ENCODE assay signal across 29 mouse cellular contexts in the genomic region with DNA sequence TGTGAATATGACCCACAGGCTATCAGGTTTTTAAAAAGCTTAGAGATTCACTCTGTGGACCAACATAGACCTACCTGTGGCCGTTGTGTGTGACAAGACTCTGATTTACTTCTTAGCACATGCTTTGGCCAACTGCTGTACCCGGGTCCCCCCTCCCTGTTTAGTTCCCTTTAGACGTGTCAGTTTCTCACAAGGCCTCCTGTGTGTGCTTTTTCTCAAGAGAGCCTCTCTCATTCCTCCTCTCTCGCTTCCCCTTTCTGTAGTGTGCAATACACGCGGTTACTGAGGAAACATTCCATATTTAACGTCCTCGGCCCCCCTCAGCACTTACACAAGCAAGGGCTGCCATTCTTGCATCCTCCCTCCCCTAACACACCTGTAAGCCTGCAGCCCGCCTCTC. TPM values are rescaled to one million over a fixed set of nuclear protein-coding genes. Genes with fewer than 3 reads are reported as not detected.
DNase-seq lines count a peak whose midpoint lies in the region; ATAC-seq and TF ChIP-seq lines count a peak whose summit lies in the region.
"Had no signal": no experiment of that assay in that cellular context is flagged by ENCODE, and none has a peak within 500 bp of the region (broad histone marks: within the 10 kb centered on the region; RNA-seq: fewer than 3 reads in every experiment).

No protein-coding gene starts in this region.

- no peak overlapping the region for H3K27ac ChIP-seq in lung, postnatal 0 days (ENCODE audit: low read length)
- no peak overlapping the region for H3K27ac ChIP-seq in midbrain, embryonic 11.5 days (ENCODE audit: low read depth, low read length)
- no peak overlapping the region for H3K27ac ChIP-seq in intestine, embryonic 15.5 days
- H3K27ac ChIP-seq: hindbrain, embryonic 14.5 days; kidney, embryonic 15.5 days; limb, embryonic 15.5 days; liver, embryonic 14.5 days; midbrain, embryonic 12.5 days; stomach, postnatal 0 days had no signal

- H3K36me3 ChIP-seq in lung, postnatal 0 days (ENCODE audit: insufficient read depth, low read length): peaks cover 7% of the 10 kb centered on the region; the same call in 1 of the 2 replicates
- H3K36me3 ChIP-seq in midbrain, embryonic 11.5 days (ENCODE audit: control insufficient read depth, insufficient read depth, low read length): peaks cover 5% of the 10 kb centered on the region; the same call in 1 of the 2 replicates
- peaks cover 28% of the 10 kb centered on the region for H3K36me3 ChIP-seq in intestine, embryonic 15.5 days
- H3K36me3 ChIP-seq: G1E had no signal

- ATAC-seq in lung, postnatal 0 days: no peak
- ATAC-seq in granulocyte monocyte progenitor cell, adult 5-6 weeks (replicated peaks; ENCODE audit: poor library complexity, severe bottlenecking): peak; percentile 76
- ATAC-seq in megakaryocyte progenitor cell, adult 5-6 weeks (replicated peaks; ENCODE audit: poor library complexity): peak; percentile 76
- ATAC-seq in midbrain, embryonic 11.5 days (ENCODE audit: low FRiP score): no peak
- ATAC-seq in intestine, embryonic 15.5 days: no peak
- ATAC-seq: forebrain, embryonic 14.5 days had no signal

- no peaks in the 10 kb centered on the region for H3K4me1 ChIP-seq in lung, postnatal 0 days (ENCODE audit: insufficient read depth, low read depth, low read length)
- H3K4me1 ChIP-seq in midbrain, embryonic 11.5 days (ENCODE audit: control insufficient read depth, insufficient read depth, low read length): peaks cover under 1% of the 10 kb centered on the region
- peaks cover 5% of the 10 kb centered on the region; the same call in 1 of the 2 replicates for H3K4me1 ChIP-seq in intestine, embryonic 15.5 days (replicated peaks)

- DNase-seq in lung, postnatal 0 days (ENCODE audit: low spot score): peak; percentile 26
- DNase-seq in lung, postnatal 10 days: no peak
- peak; percentile 11 to 21 for DNase-seq in B cell, adult 2 months
- DNase-seq in midbrain, embryonic 11.5 days (ENCODE audit: low spot score, missing footprints): no peak
- no peak for DNase-seq in heart, adult 9 months (ENCODE audit: low spot score in 2 of 2)
- DNase-seq: adrenal gland, postnatal 10 days; cerebellum, adult 2 months; cerebellum, postnatal 14 days; gastrocnemius, postnatal 25 days; heart, adult 18-20 months; heart, postnatal 4 days; kidney, adult 18-20 months; kidney, postnatal 25 days; left cerebral cortex, postnatal 4 days; lung, embryonic 14.5 days; thymus, adult 18-20 months; thymus, postnatal 25 days had no signal

- no peak overlapping the region for H3K4me3 ChIP-seq in lung, postnatal 0 days (ENCODE audit: low read depth, low read length)
- H3K4me3 ChIP-seq in midbrain, embryonic 11.5 days (ENCODE audit: low read depth, low read length): no peak overlapping the region
- H3K4me3 ChIP-seq in intestine, embryonic 15.5 days (replicated peaks): no peak overlapping the region
- H3K4me3 ChIP-seq: heart, embryonic 12.5 days; kidney, embryonic 15.5 days; limb, embryonic 15.5 days; midbrain, embryonic 12.5 days had no signal

- no peaks in the 10 kb centered on the region for H3K27me3 ChIP-seq in lung, postnatal 0 days (replicated peaks; ENCODE audit: insufficient read depth, low read length)
- H3K27me3 ChIP-seq in midbrain, embryonic 11.5 days (ENCODE audit: control insufficient read depth, insufficient read depth, low read length): no peaks in the 10 kb centered on the region
- H3K27me3 ChIP-seq in intestine, embryonic 15.5 days (replicated peaks): no peaks in the 10 kb centered on the region
- H3K27me3 ChIP-seq: heart, embryonic 12.5 days; kidney, embryonic 15.5 days; limb, embryonic 15.5 days; midbrain, embryonic 12.5 days had no signal

- H3K9me3 ChIP-seq in lung, postnatal 0 days (ENCODE audit: low read length): no peaks in the 10 kb centered on the region
- no peaks in the 10 kb centered on the region for H3K9me3 ChIP-seq in midbrain, embryonic 11.5 days (ENCODE audit: control insufficient read depth, low read length)
- no peaks in the 10 kb centered on the region for H3K9me3 ChIP-seq in intestine, embryonic 15.5 days
- H3K9me3 ChIP-seq: G1E; heart, embryonic 12.5 days; kidney, embryonic 15.5 days; limb, embryonic 15.5 days; midbrain, embryonic 12.5 days had no signal

- no peak for TF ChIP-seq EP300 in lung, postnatal 0 days (IDR thresholded peaks at IDR 0.05)

- no peak overlapping the region for H3K9ac ChIP-seq in lung, postnatal 0 days (replicated peaks; ENCODE audit: low read depth)
- no peak overlapping the region for H3K9ac ChIP-seq in midbrain, embryonic 11.5 days (ENCODE audit: low read length)
- no peak overlapping the region for H3K9ac ChIP-seq in intestine, embryonic 15.5 days
- H3K9ac ChIP-seq: heart, embryonic 12.5 days; hindbrain, embryonic 14.5 days; kidney, embryonic 15.5 days; limb, embryonic 15.5 days; liver, embryonic 14.5 days; lung, embryonic 14.5 days; midbrain, embryonic 12.5 days had no signal

- no peak overlapping the region for H3K4me2 ChIP-seq in lung, postnatal 0 days (replicated peaks; ENCODE audit: low read depth, low read length)
- H3K4me2 ChIP-seq in midbrain, embryonic 11.5 days: no peak overlapping the region
- H3K4me2 ChIP-seq in intestine, embryonic 15.5 days (replicated peaks): no peak overlapping the region
- H3K4me2 ChIP-seq: heart, embryonic 12.5 days; hindbrain, embryonic 14.5 days; kidney, embryonic 15.5 days; limb, embryonic 15.5 days; lung, embryonic 14.5 days; midbrain, embryonic 12.5 days had no signal

- TF ChIP-seq CTCF in lung, postnatal 0 days (IDR thresholded peaks at IDR 0.05): no peak

- 61% methylated on average over 9 of the region's 9 CpGs for WGBS in lung, postnatal 0 days
- 79% methylated on average over 9 of the region's 9 CpGs for WGBS in midbrain, embryonic 11.5 days
- WGBS in intestine, embryonic 15.5 days: 80% methylated on average over 9 of the region's 9 CpGs

RNA-seq across cellular contexts. Expression of a gene that starts 52.0 kb away (rescaled TPM):
- polyA plus RNA-seq in lung, postnatal 0 days (2015; fragmentation: Nextera tagmentation; extraction: Ambion mirVana): 64.4 and 81.7 TPM in 2 replicates
- 21.3 and 32.4 TPM in 2 replicates for total RNA-seq in granulocyte monocyte progenitor cell, adult 5-6 weeks (2014; fragmentation: Nextera tagmentation)
- 9.9 and 13.9 TPM in 2 replicates for total RNA-seq in granulocyte monocyte progenitor cell, adult 5-6 weeks (2017)
- 20.4 and 25.9 TPM in 2 replicates for total RNA-seq in megakaryocyte progenitor cell, adult 5-6 weeks (2015)
- 11.0 and 14.2 TPM in 2 replicates for total RNA-seq in megakaryocyte progenitor cell, adult 5-6 weeks (2017)
- polyA plus RNA-seq in midbrain, embryonic 11.5 days (2014; fragmentation: Nextera tagmentation; extraction: Ambion mirVana): 117 and 118 TPM in 2 replicates
- 87.2 and 103 TPM in 2 replicates for polyA plus RNA-seq in intestine, embryonic 15.5 days (2015; fragmentation: Nextera tagmentation; extraction: Ambion mirVana)

RNA-seq across cellular contexts. Expression of a gene that starts 59.8 kb away (rescaled TPM):
- polyA plus RNA-seq in lung, postnatal 0 days (2015; fragmentation: Nextera tagmentation; extraction: Ambion mirVana): 11.7 and 11.9 TPM in 2 replicates
- 29.6 and 32.3 TPM in 2 replicates for total RNA-seq in granulocyte monocyte progenitor cell, adult 5-6 weeks (2014; fragmentation: Nextera tagmentation)
- 24.1 and 25.5 TPM in 2 replicates for total RNA-seq in granulocyte monocyte progenitor cell, adult 5-6 weeks (2017)
- total RNA-seq in megakaryocyte progenitor cell, adult 5-6 weeks (2015): 20.7 and 23.9 TPM in 2 replicates
- total RNA-seq in megakaryocyte progenitor cell, adult 5-6 weeks (2017): 20.0 and 26.5 TPM in 2 replicates
- polyA plus RNA-seq in midbrain, embryonic 11.5 days (2014; fragmentation: Nextera tagmentation; extraction: Ambion mirVana): 43.8 and 51.3 TPM in 2 replicates
- polyA plus RNA-seq in intestine, embryonic 15.5 days (2015; fragmentation: Nextera tagmentation; extraction: Ambion mirVana): 31.1 and 31.2 TPM in 2 replicates

Comparison
In these comparisons a context has a peak if more than half of its experiments do, and no peak if none do; other contexts are left out.
1. DNase-seq: peak in lung, postnatal 0 days (single experiment) and B cell, adult 2 months (2 of 2); none in lung, postnatal 10 days (single experiment), midbrain, embryonic 11.5 days (single experiment) and heart, adult 9 months (0 of 2).
2. ATAC-seq: peak in granulocyte monocyte progenitor cell, adult 5-6 weeks (single experiment) and megakaryocyte progenitor cell, adult 5-6 weeks (single experiment); none in lung, postnatal 0 days (single experiment), midbrain, embryonic 11.5 days (single experiment) and intestine, embryonic 15.5 days (single experiment).